Mouse (Mus musculus) cerebellum, postnatal 14 days (tissue): Measurements from ENCODE around the gene F12.

Experiments
- DNase-seq, 2 experiments: peaks; one replicate each; pipeline ENCODE4 v3.0.0; 2021; ENCODE audit warnings: mixed read lengths in 2 of 2

The F12 gene

GRCm38 (mm10) chr13:55412643-55413307, 13.8 kb downstream of the F12 start:
- DNase-seq = no peak

- DNase-seq = no peak
Observed at GRCm38 (mm10) chr13:55411826-55412225, 14.8 kb downstream of the F12 start.

DNA sequence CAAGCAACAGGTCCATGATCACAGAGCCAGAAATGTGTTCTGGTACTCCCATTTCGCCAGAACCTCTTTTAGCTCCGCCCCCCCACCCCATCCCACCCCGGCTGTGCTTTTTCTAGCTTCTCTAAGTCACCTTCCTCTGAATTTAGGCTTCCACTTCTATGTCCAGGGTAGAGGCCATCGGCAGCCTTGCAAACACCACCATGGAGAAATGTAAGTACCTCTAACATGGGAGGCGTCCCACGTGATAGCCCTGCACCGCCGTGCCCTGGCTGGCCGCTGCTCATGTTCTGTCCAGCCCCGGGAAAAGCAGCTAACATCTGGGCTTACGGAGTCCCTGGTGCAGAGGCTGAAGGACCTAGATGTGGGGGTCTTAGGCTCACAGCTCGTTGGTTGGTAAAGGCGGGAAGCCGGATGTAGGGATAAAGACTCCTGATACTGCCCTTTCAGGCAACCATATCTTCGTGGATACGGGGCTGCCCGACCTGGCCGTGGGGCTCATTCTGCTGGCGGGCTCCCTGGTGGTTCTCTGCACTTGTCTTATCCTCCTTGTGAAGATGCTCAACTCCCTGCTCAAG, 18.0 kb downstream of the F12 start:
- no peak for DNase-seq

- no peak for DNase-seq
Observed at GRCm38 (mm10) chr13:55407341-55407740, 19.3 kb downstream of the F12 start.

- no peak for DNase-seq
Observed at GRCm38 (mm10) chr13:55405783-55406390, 20.7 kb downstream of the F12 start.

GRCm38 (mm10) chr13:55404853-55405782, 21.5 kb downstream of the F12 start:
- peak; percentile 89 for DNase-seq

- no peak for DNase-seq
Observed at GRCm38 (mm10) chr13:55403935-55404852, 22.4 kb downstream of the F12 start.

- DNase-seq = no peak
Observed at GRCm38 (mm10) chr13:55403266-55403665, 23.3 kb downstream of the F12 start.

DNA sequence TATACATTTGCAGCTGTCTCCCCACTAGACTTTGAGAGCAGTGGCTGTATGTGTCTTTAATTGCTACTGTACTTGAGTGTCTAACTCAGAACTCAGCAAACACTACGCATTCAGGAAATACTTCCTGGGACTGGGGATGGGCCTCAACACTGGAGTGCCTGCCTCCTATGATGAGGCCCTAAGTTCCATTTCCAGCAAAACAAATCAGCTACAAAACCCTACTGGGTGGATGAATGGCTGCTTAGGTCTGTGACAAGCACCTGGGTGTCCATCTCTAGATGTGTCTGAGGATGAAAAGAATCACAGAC, 26.6 kb downstream of the F12 start:
- DNase-seq = no peak

GRCm38 (mm10) chr13:55399300-55400038, 27.1 kb downstream of the F12 start:
- no peak for DNase-seq

GRCm38 (mm10) chr13:55398088-55398487, 28.5 kb downstream of the F12 start, which contains the start of gene Slc34a1:
Gene Slc34a1, plus strand, starts transcription at chr13:55398187.
- no peak for DNase-seq

DNA sequence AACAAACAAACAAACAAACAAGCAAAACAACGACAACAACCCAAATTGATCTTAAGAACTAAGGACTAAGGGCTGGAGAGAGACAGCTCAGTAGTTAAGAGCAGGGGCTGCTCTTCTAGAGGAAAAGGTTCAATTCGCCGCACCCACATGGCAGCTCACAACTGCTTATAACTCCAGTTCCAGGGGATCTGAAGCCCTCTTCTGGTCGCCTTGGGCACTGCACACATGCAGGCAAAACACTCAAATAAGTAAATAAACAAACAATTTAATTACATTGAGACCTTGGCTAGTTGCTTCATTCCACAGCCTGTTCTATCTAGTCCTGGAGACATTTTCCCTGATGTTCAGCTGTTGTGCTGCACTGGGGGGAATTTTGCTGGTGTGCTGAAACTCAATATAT, 33.7 kb downstream of the F12 start:
- DNase-seq = no peak

DNA sequence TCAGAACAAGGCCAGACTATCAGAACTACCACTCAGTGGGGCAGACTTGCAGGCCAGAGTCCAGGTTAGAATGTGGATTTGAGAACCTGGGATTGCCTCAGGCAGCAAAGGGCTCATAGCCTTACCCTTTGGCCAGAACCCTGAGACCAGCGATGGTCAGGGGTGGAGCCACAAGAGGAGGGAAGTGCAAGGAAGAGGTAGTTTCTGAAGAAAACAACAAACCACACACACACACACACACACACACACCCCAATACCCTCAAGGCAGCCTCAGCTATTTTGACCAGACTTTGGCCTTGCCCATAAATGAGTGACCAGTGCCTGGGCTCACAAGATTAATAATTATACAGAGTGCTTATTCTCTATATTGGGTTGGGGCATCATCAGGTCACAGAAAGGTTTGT, 35.0 kb downstream of the F12 start:
- DNase-seq = no peak

DNA sequence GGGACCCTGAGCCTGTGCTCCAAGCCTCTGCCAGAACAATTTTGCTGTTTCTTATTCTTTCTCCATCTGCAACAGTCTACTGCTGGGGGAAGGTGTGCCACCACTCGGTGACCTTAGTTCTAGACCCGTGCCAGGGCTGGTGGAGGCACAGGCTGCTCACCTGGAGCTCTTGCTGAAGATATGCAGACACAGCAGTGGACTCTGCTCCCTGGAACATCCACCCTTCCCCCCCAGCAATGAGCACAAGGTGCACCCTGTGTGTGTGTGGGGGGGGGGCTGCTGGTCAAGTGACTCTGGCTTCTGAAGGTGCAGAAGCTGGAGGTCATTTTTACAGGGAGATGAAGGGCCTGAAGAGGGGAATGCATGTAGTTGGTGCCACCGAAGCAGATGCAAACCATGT, 35.9 kb downstream of the F12 start:
- DNase-seq = no peak

DNA sequence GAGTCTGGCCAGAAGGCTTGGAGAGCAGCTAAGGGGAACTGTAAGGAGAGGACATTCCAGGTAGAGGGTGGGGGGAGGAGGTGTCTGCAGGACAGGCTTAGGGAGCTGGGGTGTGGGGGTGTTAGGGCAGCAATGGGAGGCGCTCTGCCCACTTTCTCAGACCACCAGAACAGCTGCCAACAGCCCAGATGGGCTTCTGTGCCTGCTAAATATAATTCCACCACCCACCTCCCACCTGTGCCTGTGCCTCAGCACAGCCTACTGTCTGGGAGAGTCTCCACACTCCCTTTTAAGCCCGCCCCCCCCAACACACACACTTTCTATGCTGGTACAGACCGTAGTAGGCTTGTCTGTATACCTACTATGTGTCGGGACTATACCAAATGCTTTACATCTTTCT, 44.8 kb downstream of the F12 start:
- DNase-seq = no peak

GRCm38 (mm10) chr13:55378907-55379580, 47.5 kb downstream of the F12 start:
- no peak for DNase-seq

DNA sequence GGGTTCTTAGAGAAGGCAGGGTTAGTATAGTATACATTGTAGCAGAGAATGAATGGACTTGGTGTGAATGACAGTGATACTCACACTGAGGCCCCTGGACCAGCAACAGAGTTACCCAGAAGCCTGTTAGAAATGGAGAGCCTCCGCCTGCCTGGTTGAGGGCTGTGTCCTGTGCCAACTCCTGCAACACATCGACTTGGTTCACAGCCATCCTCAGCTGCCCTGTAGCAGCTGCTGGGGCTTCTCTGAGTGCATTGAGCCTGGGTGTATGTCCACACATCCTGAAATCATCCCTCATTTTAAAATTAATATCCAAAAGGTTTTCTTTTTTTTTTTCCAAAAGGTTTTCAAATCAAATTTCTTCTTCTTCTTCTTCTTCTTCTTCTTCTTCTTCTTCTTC, 50.7 kb downstream of the F12 start:
- DNase-seq = peak in 1 of 2 experiments; percentile 30

DNA sequence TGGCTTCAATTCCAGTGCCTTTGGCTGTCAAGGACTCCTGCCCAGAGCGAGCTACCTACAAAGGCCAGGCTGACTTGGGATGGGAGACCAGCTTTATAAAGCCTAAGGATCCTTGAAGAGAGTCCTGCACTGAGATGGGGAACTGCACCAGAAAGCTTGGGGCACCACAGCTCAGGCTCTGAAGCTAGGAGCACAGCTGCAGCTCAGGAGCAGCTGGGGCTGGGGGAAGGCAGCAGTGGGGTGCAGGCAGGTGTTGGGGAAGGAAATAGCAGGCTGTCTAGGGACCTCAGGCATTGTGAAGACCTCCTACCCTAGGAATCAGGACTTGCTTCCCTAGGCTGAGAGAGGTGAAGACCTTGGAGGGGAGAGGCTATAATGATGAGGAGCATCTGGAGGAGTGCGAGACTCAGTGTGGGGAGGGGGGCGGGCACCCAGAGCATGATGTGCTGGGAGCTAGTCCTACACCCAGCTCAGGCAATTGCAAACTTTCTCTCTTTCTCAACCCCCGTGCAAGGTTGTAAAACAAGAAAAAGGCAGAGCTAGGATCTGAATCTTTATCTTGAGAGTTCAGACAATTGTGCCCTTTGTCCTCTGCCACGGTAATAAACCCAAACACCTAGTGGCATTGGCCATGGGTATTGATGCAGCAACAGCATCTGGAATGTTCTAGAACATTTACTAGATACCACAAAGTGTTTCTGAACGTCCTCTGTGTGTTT, 52.2 kb downstream of the F12 start:
- no peak for DNase-seq

- no peak for DNase-seq
Observed at GRCm38 (mm10) chr13:55371740-55372139, 54.9 kb downstream of the F12 start.

- peak; percentile 31 to 34 for DNase-seq
Observed at GRCm38 (mm10) chr13:55371007-55371681, 55.4 kb downstream of the F12 start.
